Mouse (Mus musculus): ENCODE results near the gene Atg7.

Atg7 gene

GRCm38 (mm10) chr6:114901321-114901824 is 258.5 kb downstream of the Atg7 start:
- DNase-seq (ENCODE audit: low spot score in 2 of 2) = no peak

DNA sequence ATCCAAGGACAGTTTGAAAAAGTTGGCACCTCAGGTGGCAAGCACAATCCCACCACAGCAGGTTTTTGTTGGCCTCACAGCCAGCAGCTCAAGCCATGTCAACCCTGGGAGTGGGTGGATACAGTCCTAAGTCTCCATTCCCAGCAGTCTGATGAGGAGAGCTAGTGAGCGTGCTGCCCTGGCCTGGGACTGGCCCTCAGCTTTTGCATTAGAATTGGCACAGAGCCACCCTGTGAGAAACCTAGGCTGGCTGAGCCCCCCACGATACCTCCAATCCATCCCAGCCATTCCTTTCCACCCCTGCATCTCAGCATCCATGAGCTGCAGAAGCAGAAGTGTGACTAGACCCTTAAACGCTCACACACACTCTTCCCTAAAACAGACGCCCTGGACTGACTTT is 259.0 kb downstream of the Atg7 start:
- no peak for DNase-seq (ENCODE audit: low spot score in 2 of 2)

DNA sequence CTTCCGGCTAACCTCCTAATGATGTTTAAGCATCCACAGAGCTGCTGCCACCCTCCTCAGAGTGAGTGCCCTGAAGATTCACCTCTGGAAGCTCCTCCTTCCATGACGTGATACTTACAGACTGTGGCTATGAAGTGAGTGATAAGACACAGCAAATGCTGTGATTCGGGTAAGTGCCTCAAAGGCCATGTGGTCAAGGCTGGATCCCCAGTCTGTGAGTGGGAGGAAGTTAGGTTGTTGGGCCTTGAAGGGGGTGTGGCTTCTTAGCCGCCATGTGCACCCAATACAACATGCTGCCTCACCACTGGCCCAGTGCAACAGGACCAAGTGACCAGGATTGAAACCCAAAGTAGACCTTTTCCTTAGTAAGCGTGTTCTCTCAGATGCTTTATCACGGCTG is 261.3 kb downstream of the Atg7 start:
- DNase-seq (ENCODE audit: low spot score in 2 of 2) = no peak

GRCm38 (mm10) chr6:114904818-114905217 is 261.9 kb downstream of the Atg7 start:
- DNase-seq (ENCODE audit: low spot score in 2 of 2) = no peak

GRCm38 (mm10) chr6:114905253-114906028 is 262.5 kb downstream of the Atg7 start:
- no peak for DNase-seq (ENCODE audit: low spot score in 2 of 2)

- no peak for DNase-seq (ENCODE audit: low spot score in 2 of 2)
Observed at GRCm38 (mm10) chr6:114906209-114906608, 263.3 kb downstream of the Atg7 start.

- no peak for DNase-seq (ENCODE audit: low spot score in 2 of 2)
Observed at GRCm38 (mm10) chr6:114907459-114907858, 264.6 kb downstream of the Atg7 start.

GRCm38 (mm10) chr6:114909801-114910200 is 266.9 kb downstream of the Atg7 start:
- no peak for DNase-seq (ENCODE audit: low spot score in 2 of 2)
